Mouse (Mus musculus) left cerebral cortex, adult 9 months (tissue): ENCODE data around the gene Galr3.
"Not testable (repeated sequence)": the region's sequence is repeated elsewhere in the genome, so short reads cannot be mapped to it uniquely, and the experiment has no call there.

ENCODE experiments used
- DNase-seq, 2 experiments: peaks; one replicate each; pipeline ENCODE4 v3.0.0; 2022; ENCODE audit warnings: low spot score in 2 of 2

Gene Galr3

GRCm38 (mm10) chr15:79026511-79027290, 15.0 kb upstream of the Galr3 start:
- no peak for DNase-seq

- DNase-seq = no peak
Measured at GRCm38 (mm10) chr15:79027291-79028205, 14.1 kb upstream of the Galr3 start.

DNA sequence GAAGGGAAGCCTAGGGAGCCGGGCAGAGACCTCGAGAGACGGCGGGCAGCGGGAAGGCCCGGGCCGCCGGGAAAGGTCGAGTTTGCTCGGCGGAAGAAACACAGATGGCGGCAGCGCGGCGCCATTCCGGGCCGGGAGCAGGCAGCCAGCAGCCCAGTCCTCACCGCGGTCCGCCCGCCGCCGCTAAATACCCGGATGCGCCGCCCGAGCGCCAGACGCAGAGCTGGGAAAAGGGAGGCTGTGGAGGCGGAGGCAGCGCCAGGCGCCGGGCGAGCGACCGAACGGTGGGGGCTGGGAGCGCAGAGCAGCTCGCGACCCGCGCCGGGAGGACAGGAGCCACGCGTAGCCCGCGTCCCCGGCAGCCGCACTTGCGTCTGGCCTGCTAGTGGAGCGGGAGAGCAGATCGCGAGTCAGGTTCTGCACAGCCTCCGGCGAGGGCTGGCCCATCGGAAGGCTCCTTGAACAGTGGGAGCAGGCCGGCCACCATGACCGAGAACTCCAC, 13.4 kb upstream of the Galr3 start, which contains the start of gene H1f0:
H1f0 (plus strand) TSS at position 214 of the 502 bp plus-strand sequence.
- DNase-seq = peak; percentile 74 to 92

GRCm38 (mm10) chr15:79028823-79029484, 12.7 kb upstream of the Galr3 start:
- no peak for DNase-seq

DNA sequence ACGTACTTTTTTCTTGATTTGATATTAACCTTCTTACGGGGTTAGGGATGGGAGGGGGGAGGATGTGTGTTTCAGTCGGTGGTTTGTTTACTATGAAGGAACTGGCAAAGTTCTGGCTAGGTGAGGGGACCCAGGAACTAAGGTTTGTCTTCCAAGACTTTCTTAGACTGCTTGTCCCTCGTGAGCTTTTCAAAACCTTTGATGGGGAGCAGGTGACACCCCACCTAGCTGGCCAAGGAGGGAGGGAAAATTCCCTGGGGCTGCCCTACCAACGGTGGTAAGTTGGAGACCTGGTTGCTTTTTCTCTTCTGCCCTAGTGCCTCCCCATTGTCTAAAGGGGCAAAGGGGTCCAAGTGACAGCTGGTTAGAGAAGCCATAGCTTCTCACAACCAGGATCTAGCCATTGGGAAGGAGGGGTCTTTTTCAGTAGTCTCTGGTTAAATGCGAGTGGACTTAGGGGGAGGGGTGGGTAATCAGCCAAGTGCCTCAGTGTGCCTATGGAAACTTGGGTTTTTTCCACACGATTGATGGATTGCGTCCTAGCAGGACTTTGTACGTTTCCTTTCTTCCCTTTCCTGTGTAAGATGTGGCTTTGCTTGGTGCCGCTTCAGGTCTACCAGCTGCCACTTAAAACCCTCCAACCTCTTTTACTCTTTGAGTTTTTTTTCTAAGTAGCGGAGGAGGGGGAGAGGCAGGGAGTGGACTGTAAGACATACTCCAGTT, 12.0 kb upstream of the Galr3 start:
- no peak for DNase-seq

- DNase-seq = peak in 1 of 2 experiments; percentile 83
Measured at GRCm38 (mm10) chr15:79030551-79031435, 10.9 kb upstream of the Galr3 start.

DNA sequence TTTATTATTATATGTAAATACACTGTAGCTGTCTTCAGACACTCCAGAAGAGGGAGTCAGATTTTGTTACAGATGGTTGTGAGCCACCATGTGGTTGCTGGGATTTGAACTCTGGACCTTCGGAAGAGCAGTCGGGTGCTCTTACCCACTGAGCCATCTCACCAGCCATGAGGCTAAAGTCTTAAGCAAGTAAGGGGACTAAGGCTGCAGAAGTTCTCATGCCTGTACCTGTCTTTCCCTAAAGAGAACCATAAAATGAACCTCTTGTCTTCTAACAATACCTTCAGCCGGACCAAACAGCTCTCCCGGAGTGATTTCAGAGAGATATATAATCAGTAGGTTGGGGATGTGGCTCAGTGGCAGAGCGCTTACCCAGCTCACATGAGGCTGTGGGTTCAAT, 9.8 kb upstream of the Galr3 start:
- DNase-seq = not testable (repeated sequence)

- DNase-seq = peak in 1 of 2 experiments; percentile 72
Measured at GRCm38 (mm10) chr15:79037913-79038328, 3.8 kb upstream of the Galr3 start.

DNA sequence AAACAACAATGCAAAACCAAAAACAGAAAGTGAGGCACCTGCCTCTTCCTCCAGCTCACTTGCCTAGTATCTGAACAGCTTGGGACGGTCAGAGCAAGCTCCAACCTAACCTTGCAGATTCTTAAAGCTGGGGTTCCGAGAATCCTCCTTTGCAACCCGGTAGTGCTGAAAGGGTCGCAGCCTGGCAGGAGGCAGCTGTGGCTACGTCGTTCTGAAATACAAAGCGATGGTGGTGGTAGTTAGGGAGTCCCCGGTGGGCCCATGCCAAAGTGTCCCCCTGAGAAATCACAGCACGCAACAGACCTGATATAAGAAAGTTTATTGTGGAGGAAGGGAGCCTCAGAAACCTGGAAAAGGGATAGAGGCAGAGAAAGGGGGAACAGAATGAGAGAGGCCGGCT, 3.4 kb upstream of the Galr3 start:
- DNase-seq = no peak

DNA sequence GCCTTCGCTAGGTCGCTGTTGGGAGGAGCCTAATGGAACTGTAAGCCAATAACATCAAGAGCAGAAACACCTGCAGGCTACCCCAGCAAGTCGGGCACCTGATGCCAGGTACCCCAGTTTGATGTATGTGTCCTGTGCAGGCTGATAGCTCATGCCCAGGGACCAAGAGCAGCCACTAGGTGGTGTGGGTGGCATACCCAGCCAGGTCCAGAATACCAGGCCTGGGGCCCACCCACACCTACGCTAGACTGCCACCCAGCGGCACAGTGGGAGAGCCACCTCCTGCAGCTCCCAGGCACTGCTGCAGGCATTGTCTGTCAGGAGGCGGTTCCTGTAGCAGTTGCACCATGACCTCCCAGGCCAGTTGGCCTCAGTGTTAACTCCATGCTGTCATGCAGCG, 2.8 kb upstream of the Galr3 start:
- DNase-seq = peak in 1 of 2 experiments; percentile 68

DNA sequence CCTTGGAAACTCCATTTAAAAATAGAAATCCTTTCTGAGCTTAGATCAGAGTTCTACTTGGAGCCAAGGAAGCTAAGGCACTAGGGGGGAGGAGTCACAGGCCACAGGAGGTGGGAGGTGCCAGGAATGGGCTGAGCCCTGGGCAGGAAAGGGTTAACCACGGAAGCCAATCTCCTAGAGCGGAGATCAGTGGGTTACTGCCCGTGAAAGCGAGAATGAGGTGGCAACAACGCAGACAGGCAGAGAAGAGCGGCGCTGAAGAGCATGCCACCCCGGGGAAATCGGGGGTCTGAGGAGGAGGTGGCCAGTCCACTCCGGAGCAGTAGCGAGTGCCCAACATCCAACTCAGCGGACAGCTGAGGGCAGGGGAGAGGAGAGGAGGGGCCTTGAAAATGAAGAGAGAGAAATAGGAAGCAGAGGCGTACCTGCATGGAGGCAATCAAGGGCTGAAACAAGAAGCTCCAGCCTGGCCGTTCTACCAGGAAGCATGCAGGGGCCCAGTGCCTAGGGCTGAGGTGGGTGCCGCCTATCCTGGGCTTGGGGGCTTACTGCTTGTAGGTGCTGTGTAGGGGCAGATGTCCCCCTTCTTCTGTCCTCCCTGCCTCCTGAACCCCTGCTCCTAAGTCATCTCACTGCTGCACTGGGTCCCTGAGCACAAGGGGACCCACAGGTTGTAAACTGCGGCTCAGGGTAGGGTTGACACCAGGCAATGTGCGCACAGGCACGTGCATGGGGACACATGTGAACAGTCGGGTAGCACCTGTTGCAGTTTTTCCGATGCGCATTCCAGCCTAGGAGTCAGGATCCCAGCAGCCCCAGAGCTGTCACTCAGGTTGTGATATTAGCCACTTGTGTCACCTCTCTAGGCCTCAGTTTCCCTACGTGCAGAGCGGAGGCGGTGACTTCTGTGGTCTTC, 926 bp upstream of the Galr3 start:
- no peak for DNase-seq

GRCm38 (mm10) chr15:79042721-79043491, 1.2 kb downstream of the Galr3 start:
- DNase-seq = peak in 1 of 2 experiments; percentile 55

DNA sequence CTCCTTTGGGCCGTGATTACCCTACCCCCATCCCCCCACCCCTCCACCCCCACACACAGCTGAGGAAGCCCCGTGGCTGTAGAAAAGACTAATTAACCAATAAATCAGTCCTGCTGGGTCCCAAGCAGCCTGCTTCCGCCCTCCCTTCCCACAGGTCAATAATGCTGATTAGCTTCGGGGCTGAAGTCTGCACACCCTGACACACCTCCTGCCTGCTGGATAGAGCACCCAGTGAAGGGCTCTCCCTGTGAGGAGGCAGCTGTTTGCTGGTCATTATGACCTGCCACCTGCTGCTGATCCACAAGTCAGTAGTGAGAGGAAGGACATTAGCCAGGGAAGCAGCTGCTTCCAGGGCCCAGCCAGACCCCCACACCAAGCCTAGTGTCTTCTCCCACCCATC, 3.2 kb downstream of the Galr3 start:
- no peak for DNase-seq

- no peak for DNase-seq
Measured at GRCm38 (mm10) chr15:79048186-79048585, 6.5 kb downstream of the Galr3 start.

- DNase-seq = no peak
Measured at GRCm38 (mm10) chr15:79050160-79050845, 8.6 kb downstream of the Galr3 start.

- no peak for DNase-seq
Measured at GRCm38 (mm10) chr15:79050964-79051363, 9.3 kb downstream of the Galr3 start.

GRCm38 (mm10) chr15:79051461-79052360, 10.0 kb downstream of the Galr3 start:
- no peak for DNase-seq
